Mouse (Mus musculus) bone marrow, adult 2 months (tissue): Measurements from ENCODE around the gene Nop9.

Source experiments
- CTCF ChIP-seq: fragments of 200-500 bp; IDR thresholded peaks from 2 replicates; pipeline ENCODE4 v1.5.1; 2011; ENCODE audit warnings: low read length, control low read depth; ENCODE audit not compliant: control insufficient read depth, insufficient read depth
- POLR2A ChIP-seq: fragments of 200-500 bp; IDR thresholded peaks from 2 replicates; pipeline ENCODE4 v1.6.1; 2011; ENCODE audit warnings: low read depth, mild to moderate bottlenecking, control low read depth, low read length, borderline replicate concordance; ENCODE audit not compliant: control insufficient read depth

DNA sequence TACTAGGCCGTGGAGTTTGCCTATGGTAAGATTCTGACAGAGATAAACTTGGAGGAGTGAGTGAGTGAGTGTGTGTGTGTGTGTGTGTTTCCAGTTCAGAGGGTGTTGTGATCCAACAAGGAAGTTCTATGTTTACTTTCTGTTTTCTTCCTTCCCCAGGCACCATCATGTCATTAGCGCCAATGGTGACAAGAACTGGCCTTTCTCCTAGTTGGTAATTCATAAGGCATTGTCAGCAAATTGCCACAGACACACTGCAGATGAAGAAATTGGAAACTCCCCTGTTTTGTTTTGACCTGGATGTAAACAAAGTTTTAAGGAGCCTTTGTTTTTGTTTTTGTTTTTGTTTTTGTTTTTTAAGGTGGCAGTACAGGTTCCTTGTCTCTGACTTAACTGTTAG lies 48.0 kb downstream of the Nop9 start:
- TF ChIP-seq CTCF (no peak), POLR2A (no peak)
